Mouse (Mus musculus): ENCODE measurements around the gene Rbak.

DNA sequence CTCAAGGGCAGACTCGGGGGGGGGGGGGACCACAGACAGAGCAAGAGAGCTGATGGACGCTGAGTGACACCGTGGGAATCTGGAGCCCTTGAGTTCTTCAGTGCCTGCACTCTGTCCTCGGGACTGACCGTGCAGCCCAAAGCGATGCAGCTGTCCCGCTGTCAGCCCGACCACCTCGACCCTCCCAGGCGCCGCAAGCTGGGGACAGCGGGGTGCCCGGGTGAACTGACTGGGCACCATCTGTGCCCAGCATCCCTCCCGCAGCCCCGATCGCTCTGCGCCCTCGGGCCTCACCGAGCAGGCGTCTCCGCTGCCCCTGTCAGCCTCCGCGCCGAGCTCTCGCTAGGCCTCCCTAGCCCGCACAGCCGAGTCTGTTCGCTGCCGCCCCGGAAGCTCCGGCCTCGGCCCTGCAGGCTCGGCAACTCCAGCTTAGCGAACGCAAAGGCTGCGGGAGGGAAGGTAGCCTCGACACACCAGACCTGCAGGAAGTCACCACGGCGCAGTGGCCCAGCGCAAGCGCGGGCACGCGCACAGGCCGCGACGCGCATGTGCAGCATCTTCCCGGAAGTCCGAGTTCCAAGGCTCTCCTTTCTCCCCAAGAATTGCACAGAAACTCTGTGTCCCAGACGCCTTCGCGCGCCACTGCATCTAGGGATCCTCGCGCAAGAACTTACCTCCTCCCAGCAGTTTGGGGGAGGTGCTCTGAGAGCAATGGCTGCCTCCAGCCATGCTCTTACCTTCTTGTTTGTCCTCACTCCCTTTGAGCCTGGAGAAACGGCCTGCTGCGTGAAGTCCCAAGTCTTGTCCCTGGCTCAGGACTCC lies at the start of gene Rbak, which contains the start of gene Spdye4b:
- TF ChIP-seq CTCF (IDR thresholded peaks at IDR 0.05; ENCODE audit: low read depth, low read length), result no peak
- no peak for TF ChIP-seq POLR2AphosphoS5 (IDR thresholded peaks at IDR 0.05; ENCODE audit: insufficient replicate concordance, low read depth, low read length)
- TF ChIP-seq TAL1 (conservative IDR thresholded peaks at IDR 0.05; ENCODE audit: low read depth, low read length), result no peak
- TF ChIP-seq GATA1 (IDR thresholded peaks at IDR 0.05; ENCODE audit: borderline replicate concordance, low read length), result no peak

All from G1E (cell line).